Mouse (Mus musculus): ENCODE results near the gene Pcbp3.
A peak's percentile ranks its signal among the peaks of the same experiment; 100 is the strongest.

Pcbp3 gene

DNA sequence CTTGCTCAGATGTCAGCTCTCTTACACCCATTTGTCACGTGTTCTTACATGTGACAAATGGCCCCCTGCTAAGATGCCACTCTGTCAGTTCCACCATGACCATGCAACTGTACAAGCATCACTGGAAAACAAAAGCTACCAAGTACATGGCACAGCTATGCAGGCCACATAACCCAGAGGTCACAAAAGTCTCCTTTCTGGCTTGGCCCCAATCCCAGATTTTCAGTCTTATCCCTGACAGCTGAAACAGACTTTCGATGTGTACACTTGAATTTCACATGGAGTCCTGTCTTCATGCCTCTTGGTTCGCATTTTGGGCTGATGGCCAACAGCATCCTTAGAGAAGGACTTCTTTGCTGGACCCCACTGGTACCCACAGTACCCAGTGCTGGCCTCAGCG lies 116.8 kb downstream of the Pcbp3 start:
- no peak for ATAC-seq (ENCODE audit: low TSS enrichment)

DNA sequence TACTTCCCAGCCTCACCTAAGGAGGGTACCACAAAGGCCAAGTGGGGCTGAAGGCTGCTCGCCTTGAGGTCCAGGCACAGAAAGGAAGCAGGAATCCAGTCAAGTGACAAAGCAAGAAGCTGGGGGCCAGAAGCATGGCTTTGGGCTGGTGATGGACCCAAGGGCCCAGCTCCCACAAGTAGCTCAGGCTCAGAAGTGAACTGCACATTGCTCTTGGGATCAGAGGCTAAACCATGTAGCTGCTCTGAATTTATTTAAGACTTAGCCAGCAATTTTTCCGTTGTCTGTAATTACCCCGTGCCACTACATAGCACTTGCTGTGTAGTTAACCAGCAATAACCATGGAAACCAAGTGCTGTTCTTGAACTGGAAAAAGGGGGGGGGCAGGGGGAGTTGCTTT lies 117.3 kb downstream of the Pcbp3 start:
- no peak for ATAC-seq (ENCODE audit: low TSS enrichment)

DNA sequence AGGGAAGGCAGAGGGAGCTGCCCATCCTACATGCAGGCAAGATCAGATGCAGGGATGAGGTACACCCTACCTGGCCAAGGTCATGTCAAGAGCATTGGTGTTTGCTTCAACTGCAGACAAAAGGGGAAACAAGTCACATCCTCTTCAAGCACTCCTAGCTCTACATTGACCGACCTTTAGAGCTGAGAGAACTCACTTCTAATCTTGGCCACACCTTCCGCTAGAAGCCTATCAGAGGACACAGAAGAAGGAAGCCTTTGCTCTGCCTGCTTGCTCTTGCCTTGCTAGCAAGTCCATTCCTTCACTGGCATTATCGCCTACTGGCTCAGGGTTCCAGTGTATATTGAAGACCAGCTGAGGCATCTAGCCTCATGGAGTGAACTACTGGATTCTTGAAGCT lies 119.6 kb downstream of the Pcbp3 start:
- ATAC-seq (ENCODE audit: low TSS enrichment), result no peak

DNA sequence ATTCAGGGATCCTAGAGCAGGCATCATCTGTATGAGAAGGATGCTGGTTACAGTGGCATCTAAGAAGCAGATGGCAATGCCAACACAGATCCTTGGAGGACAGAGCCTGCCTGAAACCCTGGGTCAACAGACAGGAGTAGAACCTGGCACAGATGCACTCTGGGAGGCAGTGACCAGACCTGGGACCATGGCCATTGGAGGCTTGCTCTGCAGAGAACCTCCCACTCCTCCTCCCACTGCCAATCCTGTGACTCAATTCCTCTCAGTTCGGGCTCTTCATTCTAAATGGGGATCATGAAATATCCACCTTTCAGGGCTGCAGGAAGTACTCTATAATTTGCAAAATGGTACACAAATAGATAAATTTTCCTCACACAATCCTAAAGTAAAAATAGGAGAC lies 120.5 kb downstream of the Pcbp3 start:
- ATAC-seq (ENCODE audit: low TSS enrichment), result peak; percentile 64; the same call in 1 of the 2 replicates

DNA sequence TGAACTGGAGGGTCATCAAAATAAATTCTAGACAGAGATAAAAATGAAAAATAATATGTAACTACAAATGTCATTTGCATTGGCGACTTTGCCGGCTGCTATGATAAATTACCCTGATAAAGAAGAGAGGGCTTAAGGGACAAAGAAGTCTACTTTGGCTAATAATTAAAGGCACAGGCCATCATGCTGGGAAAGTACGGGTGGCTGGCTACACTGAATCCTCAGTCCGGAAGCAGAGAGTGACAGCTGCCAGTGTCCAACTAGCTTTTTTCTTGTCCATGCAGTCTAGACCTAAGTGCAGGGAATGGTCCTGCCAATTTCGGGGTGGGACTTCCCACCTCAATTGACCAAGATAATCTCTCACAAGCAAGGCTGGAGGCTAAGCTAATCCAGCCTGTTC lies 121.1 kb downstream of the Pcbp3 start:
- ATAC-seq (ENCODE audit: low TSS enrichment), result no peak

DNA sequence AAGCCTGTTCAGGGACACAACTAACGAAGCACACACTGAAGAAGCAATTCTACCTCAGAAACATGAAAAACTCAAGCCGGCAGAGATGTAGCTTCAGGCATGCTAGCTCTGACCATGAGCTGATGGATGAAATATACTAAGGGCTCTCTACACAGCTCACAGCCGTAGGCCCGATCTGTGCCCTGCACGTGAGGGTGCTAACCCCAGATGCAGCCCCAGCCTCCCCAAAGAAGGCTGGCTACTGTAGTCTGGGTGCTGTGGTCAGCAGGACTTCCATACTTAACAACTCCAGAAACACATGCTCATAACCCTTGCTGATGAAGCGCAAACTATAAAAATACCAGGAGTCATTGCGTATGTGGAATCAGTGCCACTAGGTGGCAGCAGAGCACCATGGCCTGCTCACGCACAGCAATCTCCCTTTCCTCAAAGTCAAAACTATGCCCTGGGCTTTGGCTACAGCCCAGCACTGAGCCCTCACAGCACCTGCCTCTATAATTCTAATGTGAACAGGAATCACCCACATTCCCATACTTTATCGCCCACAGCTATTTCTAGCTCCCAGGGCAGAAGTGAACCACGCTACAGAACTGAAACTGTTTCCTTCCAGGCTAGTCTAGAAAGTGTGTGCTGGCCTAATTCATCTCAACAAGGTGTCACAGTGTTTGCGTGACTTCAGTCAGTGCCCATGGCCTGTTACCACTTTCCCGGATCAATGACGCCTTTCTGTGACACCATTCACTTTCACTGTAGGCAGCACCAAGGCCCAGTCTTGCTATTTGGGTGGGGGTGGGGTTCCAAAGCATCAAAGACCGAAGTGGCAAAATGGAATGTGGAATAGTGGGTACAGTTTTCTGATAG lies 126.0 kb downstream of the Pcbp3 start:
- peak; percentile 90 for ATAC-seq (ENCODE audit: low TSS enrichment)

DNA sequence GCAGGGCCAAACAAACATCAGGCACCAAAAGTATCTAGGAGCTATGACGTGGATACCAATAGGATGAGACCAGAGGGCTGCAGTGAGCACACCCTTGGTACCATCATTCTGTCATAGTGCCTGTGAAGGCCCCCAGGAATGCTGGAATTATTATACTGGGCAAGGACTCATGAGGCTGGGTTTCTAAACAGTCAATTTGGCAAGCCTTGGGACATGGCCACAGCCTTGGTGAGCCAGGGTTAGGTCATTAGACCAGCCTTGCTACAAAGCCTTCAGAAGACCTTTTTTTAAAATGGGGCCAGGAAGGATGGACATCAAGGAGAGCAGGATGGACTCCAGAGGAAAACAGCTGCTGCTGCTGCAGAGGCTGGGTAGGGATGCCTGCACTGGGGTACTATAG lies 128.8 kb downstream of the Pcbp3 start:
- no peak for ATAC-seq (ENCODE audit: low TSS enrichment)

DNA sequence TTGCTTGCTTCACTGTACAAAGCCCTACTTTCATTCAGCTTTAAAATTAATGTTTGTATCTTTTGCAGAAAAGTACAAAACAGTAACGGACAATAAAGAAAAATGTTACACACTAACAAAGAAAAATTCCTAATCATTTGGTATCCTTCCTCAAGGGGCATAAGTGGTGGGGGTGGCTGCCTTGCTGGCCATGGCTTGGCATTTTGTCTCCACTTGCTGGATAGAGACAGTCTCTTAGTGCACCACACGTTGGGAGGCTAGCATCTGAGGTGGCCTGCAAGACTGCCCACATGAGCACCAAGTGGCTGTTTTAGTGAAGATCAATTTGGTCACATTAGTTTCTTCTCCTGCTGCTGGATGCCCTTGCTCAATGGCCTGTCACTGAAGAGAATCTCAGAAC lies 129.8 kb downstream of the Pcbp3 start:
- no peak for ATAC-seq (ENCODE audit: low TSS enrichment)

DNA sequence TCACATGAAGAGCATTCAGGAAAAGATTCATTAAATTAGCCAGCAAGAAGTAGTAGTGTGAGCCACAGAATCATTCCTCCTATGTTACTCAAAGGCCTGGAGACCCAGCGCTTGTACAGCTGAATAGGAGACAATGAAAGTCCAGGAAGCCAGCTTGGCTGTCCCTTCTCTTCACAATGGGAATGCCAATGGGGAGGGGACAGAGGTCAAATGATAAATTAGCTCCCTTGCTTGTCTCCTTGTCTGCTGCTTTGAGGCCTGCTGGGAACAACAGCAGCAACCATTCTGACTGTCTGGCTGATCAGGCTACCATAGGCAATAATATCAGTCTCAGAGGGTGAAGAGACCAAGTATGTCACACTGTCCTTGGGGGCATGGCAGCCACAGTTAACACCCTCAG lies 130.5 kb downstream of the Pcbp3 start:
- ATAC-seq (ENCODE audit: low TSS enrichment), result no peak

DNA sequence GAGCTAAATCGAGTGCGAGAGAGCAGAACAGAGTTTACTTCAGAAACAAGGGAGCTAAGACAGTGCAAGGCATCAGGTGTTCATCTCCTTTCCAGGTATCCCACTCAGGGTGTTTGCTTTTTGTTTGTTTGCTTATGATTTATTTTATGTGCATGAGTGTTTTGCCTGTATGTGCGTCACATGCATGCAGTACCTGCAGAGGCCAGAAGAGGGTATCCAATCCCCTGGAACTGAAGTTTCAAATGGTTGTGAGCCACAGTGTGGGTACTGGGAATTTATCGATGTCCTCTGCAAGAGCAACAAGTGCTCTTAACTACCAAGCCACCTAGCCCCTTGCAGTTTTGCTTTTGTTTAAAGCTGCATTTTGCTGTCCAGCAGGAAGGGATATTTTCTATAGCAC lies 132.8 kb downstream of the Pcbp3 start:
- no peak for ATAC-seq (ENCODE audit: low TSS enrichment)

DNA sequence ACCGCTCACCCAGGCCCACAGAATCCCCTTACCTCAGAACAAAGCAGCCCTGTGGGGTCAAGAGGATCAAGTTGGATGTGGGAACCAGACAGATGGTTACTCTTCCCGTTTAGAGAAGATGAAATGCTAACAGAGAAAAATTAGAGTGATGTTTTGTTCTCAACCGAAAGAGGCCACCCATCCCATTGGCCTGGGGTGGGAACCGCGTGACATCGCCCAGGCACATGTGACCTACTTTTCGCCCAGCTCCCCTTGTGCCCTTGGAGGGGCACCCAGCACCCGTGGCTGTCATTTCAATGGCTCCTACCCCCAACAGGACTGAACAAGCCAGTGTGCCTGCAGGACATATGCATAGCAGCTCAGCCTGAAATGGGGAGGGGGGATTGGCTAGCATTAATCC lies 139.0 kb downstream of the Pcbp3 start:
- no peak for ATAC-seq (ENCODE audit: low TSS enrichment)

DNA sequence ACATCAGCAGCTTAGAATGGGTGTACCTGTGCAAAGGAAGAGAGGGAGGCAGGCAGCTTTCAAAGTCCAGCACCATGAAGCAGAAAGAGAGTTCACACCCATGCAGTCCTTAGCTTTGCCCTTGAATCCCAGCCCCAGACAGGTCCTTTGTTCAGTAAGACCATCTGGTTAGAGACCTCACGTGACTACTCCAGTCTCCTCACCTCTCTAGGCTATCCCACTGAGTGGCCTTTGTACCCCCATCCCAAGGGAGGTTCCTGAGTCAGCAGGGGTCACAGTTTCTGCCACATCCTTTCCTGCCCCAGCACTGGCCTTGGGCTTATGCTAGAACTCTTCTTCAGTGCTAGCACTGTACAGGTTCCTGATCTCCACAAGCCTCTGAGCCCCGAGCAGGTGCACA lies 142.4 kb downstream of the Pcbp3 start:
- no peak for ATAC-seq (ENCODE audit: low TSS enrichment)

DNA sequence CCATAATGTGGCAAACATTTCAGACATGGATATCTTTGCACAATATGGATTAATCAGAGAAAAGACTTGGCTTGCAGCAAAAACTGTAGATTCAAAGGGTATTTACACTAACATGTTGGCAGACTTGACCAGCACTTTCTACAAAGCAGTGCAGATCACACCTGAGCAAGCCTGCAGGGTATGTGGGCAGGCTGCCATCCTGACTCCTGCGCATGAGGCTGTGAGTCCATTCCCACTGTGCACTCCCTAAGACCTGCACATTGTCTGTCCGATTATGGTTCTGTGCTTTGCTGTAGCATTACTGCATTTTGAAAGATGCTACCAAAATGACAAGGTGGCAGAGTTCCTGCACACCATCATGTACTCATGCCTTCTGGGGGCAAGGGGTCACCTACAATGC lies 143.3 kb downstream of the Pcbp3 start:
- no peak for ATAC-seq (ENCODE audit: low TSS enrichment)

DNA sequence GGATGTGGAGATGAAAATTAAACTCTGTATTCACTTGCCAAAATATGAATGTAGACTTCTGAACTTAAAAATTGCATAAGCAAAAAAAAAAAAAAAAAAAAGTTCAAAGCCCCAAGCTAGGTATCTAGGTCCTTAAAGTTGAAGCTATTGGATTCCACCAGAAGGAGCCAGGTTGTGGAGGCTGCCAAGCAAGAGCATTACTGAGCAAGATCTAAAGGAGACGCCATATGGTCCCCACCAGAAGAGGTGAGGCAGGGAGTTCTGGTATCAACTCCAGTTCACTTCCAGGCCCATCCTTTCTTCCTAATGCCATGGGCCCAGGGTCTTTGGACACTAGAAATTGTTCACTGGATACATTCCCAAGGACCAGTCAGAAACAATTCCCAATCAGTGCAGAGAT lies 144.8 kb downstream of the Pcbp3 start:
- ATAC-seq (ENCODE audit: low TSS enrichment), result peak; percentile 69

DNA sequence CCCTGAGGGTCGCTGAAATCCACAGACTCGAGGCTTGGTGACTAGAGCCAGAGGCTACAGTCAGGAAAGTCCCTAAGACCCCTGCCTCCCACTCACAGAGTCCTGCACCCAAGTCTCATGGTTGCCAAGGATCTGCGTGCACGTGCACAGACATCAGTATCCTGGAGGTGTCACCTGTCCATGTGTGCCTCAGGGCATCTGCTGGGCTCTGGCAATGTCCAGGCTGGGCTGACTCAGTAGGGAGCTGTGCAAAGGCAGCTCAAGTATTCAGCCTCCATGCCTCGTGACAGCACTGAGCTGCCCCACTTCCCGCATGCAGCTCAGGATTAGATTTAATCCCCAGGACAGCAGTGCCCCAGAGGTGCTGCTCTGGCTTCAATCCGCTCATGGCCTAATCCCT lies 145.3 kb downstream of the Pcbp3 start:
- peak; percentile 84 for ATAC-seq (ENCODE audit: low TSS enrichment)

DNA sequence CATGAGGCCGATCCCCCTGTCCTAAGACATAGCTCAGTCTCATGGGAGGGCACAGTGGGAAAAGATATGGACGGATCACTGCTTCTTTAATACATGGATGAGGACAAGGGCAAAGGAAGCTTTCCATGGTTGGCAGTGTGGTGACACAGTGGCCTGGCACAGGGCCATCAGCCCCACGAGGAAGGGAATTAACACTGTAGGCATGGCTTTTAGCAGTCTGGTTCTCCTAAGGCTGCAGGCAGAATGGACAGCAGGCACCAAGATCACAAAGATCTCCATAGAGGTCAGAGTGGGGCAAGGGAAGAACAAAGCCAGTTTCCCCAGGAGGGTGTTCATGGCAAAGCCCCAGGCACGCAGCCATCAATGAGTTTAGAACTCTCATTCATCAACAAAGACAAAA lies 146.2 kb downstream of the Pcbp3 start:
- no peak for ATAC-seq (ENCODE audit: low TSS enrichment)

DNA sequence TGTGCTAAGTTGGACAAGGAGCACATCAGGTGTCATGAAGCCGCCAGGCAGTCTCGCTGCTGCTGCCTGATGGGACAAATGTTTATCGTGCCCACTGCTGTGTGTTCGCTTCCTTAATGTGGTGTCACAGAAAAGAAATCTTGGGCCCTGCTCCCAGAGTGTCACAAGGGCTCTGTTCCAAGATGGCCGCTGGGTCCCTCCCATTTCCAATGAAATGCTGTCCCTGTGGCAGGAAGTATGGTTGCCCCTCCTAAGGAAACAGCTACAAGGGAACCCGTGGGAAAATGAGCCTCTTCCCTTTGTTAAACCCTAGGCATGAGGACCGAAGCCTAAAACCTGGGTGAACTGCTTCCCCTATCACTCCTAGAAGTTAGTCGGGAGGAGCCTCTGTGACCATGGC lies 146.9 kb downstream of the Pcbp3 start:
- ATAC-seq (ENCODE audit: low TSS enrichment), result no peak

DNA sequence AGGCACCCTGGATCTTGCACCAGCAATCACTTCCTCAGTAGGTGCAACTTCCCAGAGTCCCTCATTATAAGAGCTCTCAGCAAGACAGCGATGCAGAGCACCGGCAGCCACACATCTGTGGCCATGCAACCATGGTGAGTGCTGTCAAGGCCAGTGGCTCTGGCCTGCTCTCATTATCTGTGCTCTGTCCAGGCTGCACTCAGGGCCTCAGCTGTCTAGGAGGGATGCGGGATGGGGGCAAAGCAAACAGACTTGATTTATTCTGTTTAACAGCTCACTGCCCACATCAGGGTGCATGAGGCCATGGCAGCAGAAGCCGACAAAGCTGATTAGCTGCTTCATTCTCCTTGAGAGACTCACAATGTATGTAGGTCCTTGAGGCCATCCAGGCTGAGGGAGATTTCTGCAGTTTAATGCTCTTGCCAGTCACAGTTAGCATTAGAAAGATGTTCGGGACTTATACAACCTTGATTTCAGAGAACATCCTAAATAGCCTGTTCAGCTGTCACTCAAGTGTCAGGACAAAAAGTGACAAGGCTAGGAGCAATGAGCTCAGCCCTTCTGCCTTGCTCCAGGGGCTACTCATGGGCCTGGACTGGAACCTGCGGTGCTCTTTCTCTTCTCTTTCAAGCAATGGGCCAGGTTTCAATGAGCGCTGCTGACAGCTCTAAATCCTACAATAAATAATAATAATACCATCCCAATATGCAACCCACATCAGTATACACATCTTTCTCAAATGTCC lies 151.6 kb downstream of the Pcbp3 start:
- no peak for ATAC-seq (ENCODE audit: low TSS enrichment)

DNA sequence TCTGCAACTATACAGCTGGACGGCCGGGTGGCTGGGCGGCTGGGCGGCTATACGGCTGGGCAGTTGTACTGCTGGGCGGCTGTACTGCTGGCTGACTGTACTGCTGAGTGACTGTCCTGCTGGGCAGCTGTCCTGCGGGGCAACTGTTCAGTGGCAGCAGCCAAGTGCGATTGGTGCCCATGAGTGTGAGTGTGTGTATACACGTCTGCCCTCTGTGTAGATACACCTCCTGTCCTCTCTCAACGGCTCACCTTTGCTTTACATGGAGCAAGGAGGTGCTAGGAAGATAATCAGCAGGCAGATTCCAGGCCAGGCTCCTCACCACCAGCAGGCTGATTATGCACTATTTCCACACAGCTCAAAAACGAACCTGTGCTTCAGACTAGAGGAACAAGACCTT lies 152.2 kb downstream of the Pcbp3 start:
- 0 out of 2 replicates have a peak, but pooled peaks have one; percentile 25 for ATAC-seq (ENCODE audit: low TSS enrichment)

DNA sequence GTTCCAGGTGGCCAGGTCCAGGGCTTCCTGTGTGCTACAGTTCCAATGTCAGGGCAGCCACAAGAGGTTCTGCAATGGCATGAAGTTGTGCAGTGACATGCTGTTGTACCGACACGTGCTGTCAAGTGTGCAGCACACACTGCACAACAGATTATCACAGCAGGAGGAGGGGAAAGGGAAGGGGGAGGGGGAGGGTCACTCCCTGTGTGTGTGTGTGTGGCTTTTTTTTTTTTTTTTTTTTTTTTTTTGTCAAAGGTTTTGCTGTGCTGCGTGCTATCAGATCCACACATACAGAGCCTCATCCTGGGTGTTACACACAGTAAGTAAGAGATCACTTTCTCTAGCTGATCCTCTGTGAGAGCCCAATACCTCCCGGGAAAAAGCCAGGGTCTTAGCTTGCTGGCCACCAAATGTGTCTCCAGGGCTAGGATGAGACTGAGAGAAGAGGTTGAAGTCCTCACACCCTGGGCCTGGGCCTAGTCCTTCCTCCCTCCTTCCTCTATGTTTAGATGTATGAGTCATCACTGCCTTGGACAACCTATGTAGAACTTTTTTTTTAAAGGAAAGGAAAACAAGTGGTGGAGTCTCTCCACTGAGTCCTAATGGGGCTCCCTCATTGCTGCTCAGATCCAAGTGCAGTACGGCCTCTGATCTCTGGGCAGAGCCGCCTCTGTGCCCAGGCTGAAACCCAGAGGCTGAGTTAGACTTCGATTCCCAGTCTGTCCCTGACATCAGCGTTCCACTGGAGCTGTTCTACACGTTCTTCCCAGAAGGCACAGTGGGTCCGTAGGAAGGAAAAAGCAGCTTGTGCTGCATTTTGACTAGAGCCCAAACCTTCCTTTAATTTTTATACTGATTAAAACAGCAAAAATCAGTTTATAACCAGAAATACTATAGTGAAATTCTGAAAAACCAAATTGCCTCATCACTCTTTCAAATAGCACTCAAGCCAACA lies 153.0 kb downstream of the Pcbp3 start:
- peak; percentile 78 for ATAC-seq (ENCODE audit: low TSS enrichment)

DNA sequence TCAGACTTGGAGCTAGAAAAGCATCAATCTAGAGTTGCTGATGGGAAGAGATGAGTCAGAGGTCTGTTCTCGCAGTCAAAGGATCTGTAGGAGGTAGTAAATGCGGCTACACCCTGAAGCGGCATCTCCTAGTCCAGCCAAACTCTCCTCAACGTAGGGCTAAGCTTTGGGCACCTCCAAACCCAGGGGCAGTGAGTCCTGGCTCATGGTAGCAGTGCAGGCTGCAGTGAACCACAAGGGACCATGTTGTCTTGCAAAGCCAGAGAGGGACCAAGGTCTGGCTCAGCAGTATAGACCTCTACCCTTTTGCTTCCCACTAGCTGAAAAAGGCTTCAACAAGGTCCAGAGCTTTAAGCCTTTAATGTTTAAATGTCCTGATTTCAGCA lies 159.2 kb downstream of the Pcbp3 start:
- peak; percentile 67 for ATAC-seq (ENCODE audit: low TSS enrichment)

DNA sequence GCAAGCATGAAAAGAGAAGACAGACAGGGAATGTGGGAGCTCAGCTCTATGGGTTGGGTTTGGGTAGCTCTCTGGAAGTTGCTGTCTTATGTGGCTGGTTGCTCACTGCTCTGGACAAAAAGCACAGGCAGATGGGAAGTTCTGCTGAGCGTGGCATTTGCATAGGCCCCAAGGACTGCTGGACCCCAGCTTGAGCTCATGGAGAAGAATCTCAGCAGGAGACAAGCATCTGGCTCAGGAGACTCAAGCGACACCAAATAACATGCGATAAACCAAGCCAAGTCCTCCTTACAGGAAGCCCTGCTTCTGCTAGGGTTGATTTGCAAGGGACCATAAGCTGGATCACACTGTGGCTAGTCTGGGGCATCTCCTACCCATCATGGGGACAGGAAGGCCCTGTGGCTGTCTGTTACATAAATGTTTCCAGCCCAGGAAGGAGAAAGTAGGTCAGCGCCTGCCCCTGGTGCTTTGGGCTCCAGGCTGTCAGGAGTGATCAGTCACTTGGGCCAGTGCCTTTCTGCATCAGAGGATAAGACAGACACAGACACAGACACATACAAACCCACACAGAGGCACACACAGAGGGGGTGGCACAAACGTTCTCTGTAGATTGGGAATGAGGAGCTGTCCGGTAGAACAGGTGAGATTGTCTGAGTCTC lies 159.7 kb downstream of the Pcbp3 start:
- ATAC-seq (ENCODE audit: low TSS enrichment), result peak; percentile 69
